Mouse (Mus musculus) bone marrow, adult 2 months (tissue): ENCODE measurements around the gene Rgl2. TPM values are rescaled to one million over a fixed set of nuclear protein-coding genes. Genes with fewer than 3 reads are reported as not detected.

Experiments used
- H3K27ac ChIP-seq: fragments of 200-500 bp; 2 replicates; pipeline ENCODE4 v1.5.1; 2012; ENCODE audit warnings: low read depth, mild to moderate bottlenecking, control low read depth, inconsistent platforms, low read length; ENCODE audit not compliant: control insufficient read depth, poor library complexity, insufficient read depth
- H3K4me1 ChIP-seq: fragments of 200-500 bp; 2 replicates; pipeline ENCODE4 v1.6.1; 2011; ENCODE audit warnings: low read length; ENCODE audit not compliant: control insufficient read depth, insufficient read depth
- H3K4me3 ChIP-seq: fragments of 200-500 bp; replicated peaks from 2 replicates; pipeline ENCODE3; 2011; ENCODE audit warnings: mild to moderate bottlenecking, low read depth, low read length, control low read depth; ENCODE audit not compliant: control insufficient read depth
- CTCF ChIP-seq: fragments of 200-500 bp; IDR thresholded peaks from 2 replicates; pipeline ENCODE4 v1.5.1; 2011; ENCODE audit warnings: low read length, control low read depth; ENCODE audit not compliant: control insufficient read depth, insufficient read depth
- POLR2A ChIP-seq: fragments of 200-500 bp; IDR thresholded peaks from 2 replicates; pipeline ENCODE4 v1.6.1; 2011; ENCODE audit warnings: low read depth, mild to moderate bottlenecking, control low read depth, low read length, borderline replicate concordance; ENCODE audit not compliant: control insufficient read depth
- WGBS: fragments of 180-500 bp; shearing (Covaris S2); methylation state at CpG from one replicate; pipeline ENCODE4 v1.1.7; 2018; 5-methylcytosine and 5-hydroxymethylcytosine counted together
- polyA plus RNA-seq: library from polyadenylated mRNA; stranded (reverse); fragments of >200 nt; gene quantifications from 2 replicates; pipeline ENCODE4 v1.2.4, GENCODE M21; 2011; ENCODE audit warnings: low replicate concordance; ENCODE audit not compliant: missing spikeins, insufficient read depth, insufficient read length

Rgl2 gene
- polyA plus RNA-seq, 1 experiment, result 173 TPM

DNA sequence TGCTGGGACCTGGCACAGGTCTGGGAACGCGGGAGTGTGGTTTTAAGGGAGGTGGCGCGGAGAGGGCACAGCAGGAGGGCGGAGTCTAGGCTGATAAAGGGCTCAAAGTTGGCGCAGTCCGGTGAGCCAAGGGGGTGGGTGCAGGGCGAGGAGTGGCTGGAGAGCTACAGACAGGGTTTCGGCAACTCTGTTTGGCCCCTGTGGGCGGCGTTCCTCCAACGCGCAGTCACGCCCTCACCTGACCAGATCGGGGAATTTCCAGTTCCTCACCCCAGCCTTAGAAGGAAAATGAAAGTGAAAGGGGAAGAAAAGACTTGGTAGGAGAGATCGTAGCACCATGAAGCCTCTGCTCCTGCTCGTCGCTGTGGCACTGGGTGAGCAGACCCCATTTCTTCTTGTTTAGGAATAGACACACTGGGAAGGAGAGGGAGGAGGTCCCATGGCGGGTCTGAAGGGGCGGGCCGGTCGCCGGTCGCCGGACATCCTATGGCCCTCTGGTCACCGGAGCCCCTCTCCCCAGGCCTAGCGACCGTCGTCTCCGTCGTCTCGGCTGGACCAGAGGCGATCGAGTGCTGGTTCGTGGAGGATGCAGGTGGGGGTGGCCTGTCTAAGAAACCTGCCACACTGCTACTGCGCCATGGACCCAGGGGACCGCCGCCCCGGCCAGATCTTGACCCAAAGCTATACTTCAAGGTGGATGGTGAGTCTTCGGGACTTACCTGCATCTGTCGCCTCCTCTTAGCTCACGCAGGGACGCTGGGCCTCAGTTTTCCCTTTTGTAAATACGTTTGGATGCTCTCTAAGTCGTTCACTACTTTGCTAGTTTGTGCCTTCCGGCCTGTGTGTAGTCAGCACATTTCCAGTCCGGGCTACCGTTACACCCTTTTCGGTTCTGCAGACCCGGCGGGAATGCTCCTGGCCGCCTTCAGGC lies 9.7 kb upstream of the Rgl2 start:
- H3K4me3 ChIP-seq, result peak overlapping the region; percentile 78
- H3K4me1 ChIP-seq, result peaks cover 6% of the 10 kb centered on the region
- H3K27ac ChIP-seq, result peak overlapping the region; percentile 89
- TF ChIP-seq CTCF (peak; percentile 37), POLR2A (peak; percentile 56; the same call in 1 of the 2 replicates)
- WGBS, result under 1% methylated on average over 52 of the region's 52 CpGs

DNA sequence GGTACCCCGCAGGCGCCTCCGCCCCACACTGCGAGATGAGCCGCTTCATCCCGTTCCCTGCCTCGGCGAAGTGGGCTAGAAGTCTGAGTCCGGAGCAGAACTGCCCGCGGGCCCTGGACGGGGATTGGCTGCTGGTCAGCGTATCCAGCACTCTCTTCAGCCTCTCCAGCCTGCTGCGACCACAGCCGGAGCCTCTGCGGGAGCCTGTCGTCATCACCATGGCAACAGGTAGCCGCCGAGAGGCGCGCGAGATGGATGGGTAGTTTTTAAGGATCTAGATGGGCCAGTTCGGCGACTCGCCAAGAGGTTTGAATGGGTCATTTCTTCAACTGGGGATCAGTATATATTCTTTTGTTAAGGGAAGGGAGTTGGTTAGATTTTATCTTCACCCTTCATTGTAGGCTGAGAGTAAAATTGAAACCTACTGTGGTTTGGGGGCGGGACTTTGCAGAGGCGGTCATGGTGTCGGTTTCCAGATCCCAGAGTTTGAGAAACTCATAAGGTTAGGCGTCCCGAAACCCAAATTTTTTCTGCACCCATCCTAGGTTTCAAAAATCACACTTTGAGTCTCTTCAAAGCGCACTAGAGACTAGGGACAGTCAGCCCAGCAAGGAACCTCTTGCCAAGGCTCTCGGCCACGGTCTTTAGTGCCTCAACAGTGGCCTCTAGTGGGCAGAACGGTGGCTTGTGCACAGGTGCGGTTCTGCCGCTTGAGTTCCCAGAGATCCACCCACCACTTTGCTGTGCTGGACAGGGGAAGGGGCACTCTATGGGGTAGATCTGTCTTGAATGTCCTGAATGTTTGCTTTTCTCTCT lies 8.9 kb upstream of the Rgl2 start:
- H3K4me1 ChIP-seq, result peaks cover 4% of the 10 kb centered on the region; the same call in 1 of the 2 replicates
- TF ChIP-seq POLR2A, result peak; percentile 24; the same call in 1 of the 2 replicates
- TF ChIP-seq CTCF, result peak; percentile 95
- under 1% methylated on average over 36 of the region's 36 CpGs for WGBS

DNA sequence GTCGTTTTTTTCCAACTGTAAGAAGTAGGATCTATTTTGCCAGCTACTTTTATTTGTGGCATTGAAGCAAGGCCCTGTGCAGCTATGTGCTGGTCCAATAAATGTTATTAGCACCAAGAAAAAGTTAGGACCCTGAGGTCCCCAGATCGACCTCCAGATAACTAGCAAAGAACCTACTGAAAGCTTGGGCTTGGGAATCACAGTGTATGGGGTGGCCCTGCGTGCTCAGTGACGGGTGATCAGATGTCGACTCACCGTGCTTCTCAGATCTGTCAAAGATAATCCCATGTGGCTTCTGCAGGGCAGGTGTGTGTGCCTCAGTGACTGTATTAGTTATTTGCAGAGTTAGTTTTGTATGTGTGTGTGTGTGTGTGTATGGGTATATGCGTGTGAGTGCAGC lies 8.0 kb upstream of the Rgl2 start:
- Histone ChIP-seq H3K4me1 (peaks cover 4% of the 10 kb centered on the region; the same call in 1 of the 2 replicates), H3K27ac (no peak overlapping the region), H3K4me3 (no peak overlapping the region)
- TF ChIP-seq CTCF (no peak), POLR2A (no peak)
- 85% methylated on average over 7 of the region's 7 CpGs for WGBS

More for the DNA sequence above, 8.9 kb upstream of the Rgl2 start:
- Histone ChIP-seq H3K27ac (peak overlapping the region; percentile 89), H3K4me3 (peak overlapping the region; percentile 78)

DNA sequence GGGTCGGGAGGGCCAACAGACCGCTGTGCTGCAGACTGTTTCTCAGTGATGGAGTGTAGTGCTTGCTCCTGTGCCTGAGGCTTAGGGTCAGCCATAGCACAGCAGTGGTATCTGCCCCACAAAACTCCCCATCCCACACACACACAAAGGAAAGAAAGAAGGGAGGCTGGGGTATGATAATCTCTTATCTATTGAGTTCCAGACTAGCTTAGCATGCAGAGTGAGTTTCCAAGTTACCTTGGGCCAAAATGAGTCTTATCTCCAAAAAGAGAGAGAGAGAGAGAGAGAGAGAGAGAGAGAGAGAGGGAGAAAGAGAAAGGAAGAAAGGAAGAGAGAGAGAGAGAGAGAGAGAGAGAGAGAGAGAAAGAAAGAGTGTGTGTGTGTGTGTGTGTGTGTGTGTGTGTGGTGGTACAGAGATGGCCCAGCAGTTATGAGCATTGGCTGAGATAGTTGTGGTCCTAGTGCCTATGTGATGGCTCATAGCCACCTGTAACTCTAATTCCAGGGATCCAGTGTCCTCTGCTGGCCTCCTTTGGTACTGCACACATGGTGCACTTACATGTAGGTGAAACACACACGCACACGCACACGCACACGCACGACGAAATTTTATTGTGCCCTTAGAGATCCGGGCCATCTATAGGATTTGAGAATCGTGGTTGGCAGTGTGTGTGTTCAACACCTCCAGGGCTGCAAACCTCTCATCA lies 4.6 kb upstream of the Rgl2 start:
- 80% methylated on average over 10 of the region's 10 CpGs for WGBS
- H3K4me3 ChIP-seq, result no peak overlapping the region
- TF ChIP-seq POLR2A (no peak), CTCF (peak; percentile 46)
- H3K27ac ChIP-seq, result no peak overlapping the region
- H3K4me1 ChIP-seq, result no peaks in the 10 kb centered on the region; the same call in 1 of the 2 replicates

DNA sequence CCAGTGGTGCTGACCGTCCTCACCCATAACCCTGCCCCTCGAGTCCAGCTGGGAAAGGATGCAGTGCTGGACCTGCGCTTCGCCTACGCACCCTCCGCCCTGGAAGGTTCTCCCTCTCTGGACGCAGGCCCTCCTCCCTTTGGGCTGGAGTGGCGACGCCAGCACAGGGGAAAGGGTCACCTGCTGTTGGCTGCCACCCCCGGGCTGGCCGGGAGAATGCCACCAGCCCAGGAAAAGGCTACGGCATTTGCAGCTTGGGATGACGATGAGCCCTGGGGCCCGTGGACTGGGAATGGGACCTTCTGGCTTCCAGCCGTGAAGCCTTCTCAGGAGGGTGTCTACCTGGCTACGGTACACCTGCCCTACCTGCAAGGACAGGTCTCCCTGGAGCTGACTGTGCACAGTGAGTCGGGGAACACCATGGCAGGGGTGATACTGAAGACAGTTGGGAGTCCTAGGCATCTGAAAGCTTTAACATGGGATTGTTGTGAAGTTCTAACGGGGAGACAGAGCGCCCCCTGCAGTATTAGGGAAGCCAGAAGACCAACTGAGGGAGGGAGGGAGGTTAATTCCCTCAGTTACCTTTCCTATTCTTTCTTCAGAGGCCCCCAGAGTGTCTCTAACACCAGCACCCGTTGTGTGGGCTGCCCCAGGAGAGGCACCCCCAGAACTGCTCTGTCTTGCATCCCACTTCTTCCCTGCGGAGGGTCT lies 3.8 kb upstream of the Rgl2 start:
- H3K27ac ChIP-seq, result no peak overlapping the region
- no peak overlapping the region for H3K4me3 ChIP-seq
- TF ChIP-seq CTCF (no peak), POLR2A (no peak)
- no peaks in the 10 kb centered on the region; the same call in 1 of the 2 replicates for H3K4me1 ChIP-seq
- 90% methylated on average over 21 of the region's 21 CpGs for WGBS

DNA sequence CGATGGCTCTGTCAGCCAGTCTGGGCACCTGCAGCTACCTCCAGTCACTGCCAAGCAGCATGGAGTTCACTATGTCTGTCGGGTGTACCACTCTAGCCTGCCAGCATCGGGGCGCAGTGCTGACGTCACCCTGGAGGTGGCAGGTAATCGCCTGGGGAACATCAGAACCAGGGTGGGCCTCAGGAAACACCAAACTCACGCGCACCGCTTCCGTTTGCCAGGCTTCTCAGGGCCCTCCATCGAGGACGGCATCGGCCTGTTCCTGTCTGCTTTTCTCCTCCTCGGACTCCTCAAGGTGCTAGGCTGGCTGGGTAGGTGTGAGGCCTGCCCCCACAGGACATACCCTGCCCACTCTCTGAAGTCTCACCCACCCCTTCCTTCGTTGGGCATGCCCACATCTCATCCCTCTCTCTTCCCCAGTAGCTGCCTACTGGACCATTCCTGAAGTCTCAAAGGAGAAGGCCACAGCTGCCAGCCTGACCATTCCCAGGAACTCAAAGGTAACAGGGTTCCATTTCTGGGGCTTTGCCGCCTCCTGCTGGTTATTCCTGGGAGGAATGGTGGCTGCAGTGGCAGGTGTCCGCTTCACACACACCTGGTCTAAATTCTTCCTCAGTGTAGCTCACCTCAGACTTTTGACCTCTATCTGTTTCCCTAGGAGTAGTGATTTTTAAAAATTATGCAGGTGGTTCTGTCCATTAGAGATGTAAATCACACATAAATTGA lies 3.0 kb upstream of the Rgl2 start:
- Histone ChIP-seq H3K27ac (no peak overlapping the region), H3K4me1 (no peaks in the 10 kb centered on the region; the same call in 1 of the 2 replicates), H3K4me3 (no peak overlapping the region)
- 83% methylated on average over 17 of the region's 17 CpGs for WGBS
- peak; percentile 17; the same call in 1 of the 2 replicates for TF ChIP-seq CTCF
- no peak for TF ChIP-seq POLR2A

DNA sequence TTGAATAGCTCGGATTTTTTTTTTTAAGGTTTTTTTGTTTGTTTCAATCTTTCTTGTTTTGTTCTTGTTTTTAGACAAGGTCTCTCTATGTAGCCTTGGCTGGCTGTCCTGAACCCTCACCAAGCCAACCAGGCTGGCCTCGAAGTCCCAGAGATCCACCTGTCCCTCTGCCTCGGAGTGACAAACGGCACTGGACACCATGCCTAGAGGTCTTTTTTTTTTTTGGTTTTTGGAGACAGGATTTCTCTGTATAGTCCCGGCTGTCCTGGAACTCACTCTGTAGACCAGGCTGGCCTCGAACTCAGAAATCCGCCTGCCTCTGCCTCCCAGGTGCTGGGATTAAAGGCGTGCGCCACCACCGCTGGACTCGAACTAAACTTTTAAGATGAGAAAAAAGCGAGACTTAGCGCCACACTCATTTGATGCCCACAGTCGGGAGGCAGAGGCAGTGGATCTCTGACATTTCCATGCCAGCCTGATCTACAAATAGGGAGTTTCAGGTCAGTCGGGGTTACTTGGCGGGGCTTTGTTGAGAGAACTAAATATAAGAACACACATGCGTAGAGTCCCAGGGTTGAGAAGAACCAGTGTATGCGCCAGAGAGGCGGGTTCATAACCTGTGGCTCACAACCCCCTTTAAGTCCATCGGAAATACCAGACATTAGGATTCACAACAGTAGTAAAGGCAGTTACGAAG lies 944 bp upstream of the Rgl2 start:
- TF ChIP-seq CTCF (no peak), POLR2A (no peak)
- Histone ChIP-seq H3K27ac (no peak overlapping the region), H3K4me3 (peak overlapping the region; percentile 69), H3K4me1 (no peaks in the 10 kb centered on the region)
- 72% methylated on average over 21 of the region's 21 CpGs for WGBS
